Mouse (Mus musculus) common myeloid progenitor, adult 5-6 weeks (primary cell): ENCODE results near the gene Itgb3. TPM values are rescaled to one million over a fixed set of nuclear protein-coding genes. Genes with fewer than 3 reads are reported as not detected.

ENCODE experiments used
- total RNA-seq: library from RNA; stranded (forward); fragments of 200-1000, 187-1606 nt; gene quantifications from 2 replicates; pipeline ENCODE4 v1.2.3, GENCODE M21; 2017

Gene Itgb3
- total RNA-seq, 1 experiment from 2014 or later: 15.8 TPM

Other genes with a start within 250 kb of the Itgb3 start
- 36.7 and 38.1 TPM in 2 replicates for gene Kansl1, start 139.1 kb upstream of the Itgb3 start, total RNA-seq
- 74.3 and 78.4 TPM in 2 replicates for gene Cdc27, start 57.4 kb upstream of the Itgb3 start, total RNA-seq
- 0.87 and 1.2 TPM in 2 replicates for gene Myl4, start 57.3 kb upstream of the Itgb3 start, total RNA-seq
- gene Gm11639, start 77.7 kb downstream of the Itgb3 start, total RNA-seq: not detected in 2 replicates